ENCODE assay signal across 10 mouse cellular contexts in the genomic region with DNA sequence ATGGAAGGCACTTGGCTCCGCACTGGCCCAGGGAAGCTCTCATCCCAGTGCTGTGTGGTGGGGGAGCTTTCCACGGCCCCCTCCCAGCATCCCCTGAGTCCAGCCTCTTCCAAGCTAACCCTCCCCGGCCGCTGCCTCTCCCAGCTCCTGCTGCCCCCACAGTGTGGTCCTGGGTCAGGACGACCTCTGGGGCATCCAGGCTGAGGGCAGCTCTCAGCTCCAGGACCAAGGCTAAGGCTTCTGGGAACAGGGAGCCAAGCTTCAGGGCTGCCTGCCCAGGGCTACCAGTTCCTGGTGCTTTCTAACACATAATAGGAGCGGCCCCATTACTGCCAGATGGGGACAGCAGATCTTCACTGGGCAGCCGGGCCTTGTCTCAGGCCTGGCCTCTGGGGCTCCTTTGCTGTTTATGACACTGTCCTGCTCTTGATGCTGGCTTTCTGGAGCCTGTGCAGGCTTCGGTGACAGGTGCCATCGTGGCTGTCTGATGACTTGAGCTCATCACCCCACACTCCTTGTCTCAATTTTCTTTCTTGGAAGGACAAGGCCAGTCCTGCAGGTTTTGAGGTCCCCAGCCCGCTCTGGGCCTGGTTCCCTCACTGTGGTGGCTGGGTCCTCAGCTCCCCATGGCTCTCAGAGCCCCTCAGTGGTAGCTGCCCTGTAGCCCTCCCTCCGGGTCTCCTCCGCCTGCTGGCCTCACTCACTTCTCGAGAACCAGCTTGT.
DNase-seq lines count a peak whose midpoint lies in the region; ATAC-seq lines count a peak whose summit lies in the region.
"Had no signal": no experiment of that assay in that cellular context is flagged by ENCODE, and none has a peak within 500 bp of the region (broad histone marks: within the 10 kb centered on the region; RNA-seq: fewer than 3 reads in every experiment).

No protein-coding gene starts in this region.

- H3K4me3 ChIP-seq in kidney, embryonic 14.5 days (ENCODE audit: low read length), result no peak overlapping the region
- H3K4me3 ChIP-seq: neural tube, embryonic 12.5 days had no signal

- H3K27me3 ChIP-seq in kidney, embryonic 14.5 days (ENCODE audit: control insufficient read depth, insufficient read depth, low read length), result no peaks in the 10 kb centered on the region; the same call in 1 of the 2 replicates
- H3K27me3 ChIP-seq: neural tube, embryonic 12.5 days had no signal

- no peak overlapping the region for H3K9ac ChIP-seq in kidney, embryonic 14.5 days (ENCODE audit: low read depth, low read length)
- H3K9ac ChIP-seq: neural tube, embryonic 12.5 days had no signal

- no peak for ATAC-seq in kidney, embryonic 14.5 days (ENCODE audit: low FRiP score, low TSS enrichment)
- ATAC-seq: hindbrain, postnatal 0 days had no signal

- 65% methylated on average over 13 of the region's 13 CpGs for WGBS in kidney, embryonic 14.5 days

- DNase-seq in kidney, adult 18-20 months, result no peak
- DNase-seq in ovary, postnatal 36 days (ENCODE audit: low spot score), result peak; percentile 82
- DNase-seq in ovary, postnatal 10 days (ENCODE audit: low spot score), result no peak
- DNase-seq in gastrocnemius, adult 8-10 months (ENCODE audit: low spot score in 2 of 2), result peak; percentile 65 to 76
- DNase-seq in embryo, embryonic 9.5 days (ENCODE audit: extremely low spot score), result no peak
- no peak for DNase-seq in left cerebral cortex, postnatal 14 days (ENCODE audit: low spot score in 2 of 2)
- DNase-seq: thymus, postnatal 25 days had no signal

- peaks cover 21% of the 10 kb centered on the region for H3K4me1 ChIP-seq in kidney, embryonic 14.5 days (ENCODE audit: control insufficient read depth, insufficient read depth, low read length)
- H3K4me1 ChIP-seq: neural tube, embryonic 12.5 days had no signal

- no peak overlapping the region for H3K4me2 ChIP-seq in kidney, embryonic 14.5 days (replicated peaks; ENCODE audit: low read depth, low read length)
- H3K4me2 ChIP-seq: neural tube, embryonic 12.5 days had no signal

- H3K27ac ChIP-seq in kidney, embryonic 14.5 days (ENCODE audit: low read depth, low read length), result peak overlapping the region; percentile 32; the same call in 1 of the 2 replicates
- H3K27ac ChIP-seq: hindbrain, postnatal 0 days; neural tube, embryonic 12.5 days had no signal

- no peaks in the 10 kb centered on the region for H3K36me3 ChIP-seq in kidney, embryonic 14.5 days (ENCODE audit: control insufficient read depth, insufficient read depth, low read length)
- H3K36me3 ChIP-seq: neural tube, embryonic 12.5 days had no signal

- intact Hi-C loops in left cerebral cortex, postnatal 14 days (cut with DNase I), result no loop called here

- no peaks in the 10 kb centered on the region for H3K9me3 ChIP-seq in kidney, embryonic 14.5 days (ENCODE audit: control insufficient read depth, low read length)
- H3K9me3 ChIP-seq: neural tube, embryonic 12.5 days had no signal

Comparison
In these comparisons a context has a peak if more than half of its experiments do, and no peak if none do; other contexts are left out.
1. DNase-seq: peak in ovary, postnatal 36 days (single experiment) and gastrocnemius, adult 8-10 months (2 of 2); none in kidney, adult 18-20 months (single experiment), ovary, postnatal 10 days (single experiment), embryo, embryonic 9.5 days (single experiment) and left cerebral cortex, postnatal 14 days (0 of 2).